Mouse (Mus musculus) urinary bladder, postnatal 10 days (tissue): ENCODE data around the gene Fam53b.

Source experiments
- DNase-seq: peaks from one replicate; pipeline ENCODE4 v3.0.0; 2022; ENCODE audit warnings: low spot score

The Fam53b gene

GRCm38 (mm10) chr7:132711579-132711978 is 102.1 kb downstream of the Fam53b start:
- DNase-seq: no peak

GRCm38 (mm10) chr7:132705130-132705529 is 108.6 kb downstream of the Fam53b start:
- no peak for DNase-seq

GRCm38 (mm10) chr7:132704310-132704875 is 109.3 kb downstream of the Fam53b start:
- no peak for DNase-seq

GRCm38 (mm10) chr7:132703515-132704309 is 110.0 kb downstream of the Fam53b start:
- DNase-seq: no peak

- no peak for DNase-seq
Measured at GRCm38 (mm10) chr7:132702492-132703070, 111.1 kb downstream of the Fam53b start.

GRCm38 (mm10) chr7:132702024-132702423 is 111.7 kb downstream of the Fam53b start:
- no peak for DNase-seq

GRCm38 (mm10) chr7:132701412-132701811 is 112.3 kb downstream of the Fam53b start:
- no peak for DNase-seq

- no peak for DNase-seq
Measured at GRCm38 (mm10) chr7:132700107-132700506, 113.6 kb downstream of the Fam53b start.

- DNase-seq: no peak
Measured at GRCm38 (mm10) chr7:132699639-132700038, 114.0 kb downstream of the Fam53b start.

- DNase-seq: no peak
Measured at GRCm38 (mm10) chr7:132699165-132699564, 114.5 kb downstream of the Fam53b start.

- DNase-seq: no peak
Measured at GRCm38 (mm10) chr7:132698737-132699136, 114.9 kb downstream of the Fam53b start.

- DNase-seq: no peak
Measured at GRCm38 (mm10) chr7:132697258-132697796, 116.4 kb downstream of the Fam53b start.

- DNase-seq: no peak
Measured at GRCm38 (mm10) chr7:132693561-132693960, 120.1 kb downstream of the Fam53b start.

- no peak for DNase-seq
Measured at GRCm38 (mm10) chr7:132692719-132693118, 121.0 kb downstream of the Fam53b start.

GRCm38 (mm10) chr7:132690716-132691472 is 122.8 kb downstream of the Fam53b start:
- DNase-seq: no peak

- no peak for DNase-seq
Measured at GRCm38 (mm10) chr7:132689722-132690121, 124.0 kb downstream of the Fam53b start.

- DNase-seq: no peak
Measured at GRCm38 (mm10) chr7:132688721-132689120, 125.0 kb downstream of the Fam53b start.

GRCm38 (mm10) chr7:132687897-132688296 is 125.8 kb downstream of the Fam53b start:
- DNase-seq: no peak

- no peak for DNase-seq
Measured at GRCm38 (mm10) chr7:132686515-132686914, 127.2 kb downstream of the Fam53b start.

GRCm38 (mm10) chr7:132683923-132684322 is 129.8 kb downstream of the Fam53b start:
- no peak for DNase-seq

- DNase-seq: no peak
Measured at GRCm38 (mm10) chr7:132682901-132683300, 130.8 kb downstream of the Fam53b start.

GRCm38 (mm10) chr7:132682336-132682735 is 131.3 kb downstream of the Fam53b start:
- no peak for DNase-seq
